Mouse (Mus musculus): Measurements from ENCODE around the gene Arhgef2.

DNA sequence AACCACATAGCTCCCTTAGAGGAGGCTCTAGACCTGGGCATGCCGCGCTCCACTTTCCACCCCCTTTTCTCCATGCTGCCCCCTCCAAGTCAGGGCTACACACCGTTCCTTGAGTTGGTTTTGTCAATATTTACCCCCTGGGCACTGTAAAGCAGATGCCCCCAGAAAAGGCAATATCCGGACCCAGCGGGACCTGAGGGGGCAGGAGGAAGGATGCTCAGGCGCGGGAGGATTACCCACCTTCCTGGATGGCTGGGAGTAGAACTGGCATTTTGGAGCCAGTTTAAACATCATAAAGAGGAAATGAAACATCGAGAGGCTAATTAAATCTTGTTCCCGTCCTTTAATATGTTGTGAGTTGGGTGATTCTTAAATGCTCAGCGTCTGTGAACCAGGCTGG, 43.4 kb downstream of the Arhgef2 start:
- TF ChIP-seq POLR2A (IDR thresholded peaks at IDR 0.05; ENCODE audit: low read depth, low read length) (no peak), CTCF (conservative IDR thresholded peaks at IDR 0.05; ENCODE audit: insufficient read depth, insufficient read length, low read depth, low read length) (no peak)
